ENCODE assay signal across 19 mouse cellular contexts in genomic region chr15:78755226-78755625, GRCm38 (mm10). TPM values are rescaled to one million over a fixed set of nuclear protein-coding genes. Genes with fewer than 3 reads are reported as not detected.
DNase-seq lines count a peak whose midpoint lies in the region; ATAC-seq lines count a peak whose summit lies in the region.
"Had no signal": no experiment of that assay in that cellular context is flagged by ENCODE, and none has a peak within 500 bp of the region (broad histone marks: within the 10 kb centered on the region; RNA-seq: fewer than 3 reads in every experiment).

No protein-coding gene starts in this region.

- H3K27ac ChIP-seq in hindbrain, embryonic 10.5 days: peak overlapping the region; percentile 76
- no peak overlapping the region; the same call in 1 of the 2 replicates for H3K27ac ChIP-seq in hindbrain, embryonic 14.5 days
- peak overlapping the region; percentile 14; the same call in 1 of the 2 replicates for H3K27ac ChIP-seq in midbrain, embryonic 10.5 days (replicated peaks)
- no peak overlapping the region for H3K27ac ChIP-seq in midbrain, embryonic 15.5 days
- H3K27ac ChIP-seq in forebrain, embryonic 12.5 days: peak overlapping the region; percentile 70
- H3K27ac ChIP-seq in midbrain, embryonic 13.5 days: peak overlapping the region; percentile 48; the same call in 1 of the 2 replicates
- H3K27ac ChIP-seq: intestine, embryonic 15.5 days had no signal

- H3K9ac ChIP-seq in hindbrain, embryonic 14.5 days: no peak overlapping the region
- no peak overlapping the region for H3K9ac ChIP-seq in midbrain, embryonic 15.5 days
- H3K9ac ChIP-seq in forebrain, embryonic 12.5 days: no peak overlapping the region
- no peak overlapping the region for H3K9ac ChIP-seq in midbrain, embryonic 13.5 days (replicated peaks)
- H3K9ac ChIP-seq: intestine, embryonic 15.5 days; liver, postnatal 0 days had no signal

- H3K36me3 ChIP-seq in hindbrain, embryonic 10.5 days: peaks cover 56% of the 10 kb centered on the region
- H3K36me3 ChIP-seq in hindbrain, embryonic 14.5 days (replicated peaks; ENCODE audit: control insufficient read depth, insufficient read depth): no peaks in the 10 kb centered on the region
- peaks cover 63% of the 10 kb centered on the region for H3K36me3 ChIP-seq in midbrain, embryonic 10.5 days
- H3K36me3 ChIP-seq in midbrain, embryonic 15.5 days (replicated peaks): no peaks in the 10 kb centered on the region
- H3K36me3 ChIP-seq in forebrain, embryonic 12.5 days (replicated peaks): peaks cover 50% of the 10 kb centered on the region
- H3K36me3 ChIP-seq in midbrain, embryonic 13.5 days: peaks cover 32% of the 10 kb centered on the region
- H3K36me3 ChIP-seq: intestine, embryonic 15.5 days had no signal

- H3K4me1 ChIP-seq in hindbrain, embryonic 10.5 days (replicated peaks): peaks cover 55% of the 10 kb centered on the region
- H3K4me1 ChIP-seq in hindbrain, embryonic 14.5 days (replicated peaks; ENCODE audit: control insufficient read depth, insufficient read depth, low read length): peaks cover 10% of the 10 kb centered on the region; the same call in 1 of the 2 replicates
- peaks cover 34% of the 10 kb centered on the region for H3K4me1 ChIP-seq in midbrain, embryonic 10.5 days
- H3K4me1 ChIP-seq in midbrain, embryonic 15.5 days: peaks cover 13% of the 10 kb centered on the region
- H3K4me1 ChIP-seq in forebrain, embryonic 12.5 days: peaks cover 36% of the 10 kb centered on the region
- H3K4me1 ChIP-seq in midbrain, embryonic 13.5 days (replicated peaks): peaks cover 33% of the 10 kb centered on the region
- H3K4me1 ChIP-seq: intestine, embryonic 15.5 days had no signal

- no peak for DNase-seq in hindbrain, embryonic 10.5 days (ENCODE audit: low spot score)
- DNase-seq in hindbrain, embryonic 14.5 days (ENCODE audit: low spot score): no peak
- no peak for DNase-seq in midbrain, embryonic 10.5 days (ENCODE audit: low spot score)
- no peak for DNase-seq in left cerebral cortex, postnatal 25 days (ENCODE audit: low spot score in 2 of 2)
- DNase-seq: cerebellum, adult 2 months; heart, postnatal 36 days; liver, postnatal 0 days; lung, postnatal 14 days; right cerebral cortex, postnatal 14 days had no signal

- no peak overlapping the region for H3K4me3 ChIP-seq in hindbrain, embryonic 10.5 days
- H3K4me3 ChIP-seq in hindbrain, embryonic 14.5 days (replicated peaks; ENCODE audit: low read length): no peak overlapping the region
- no peak overlapping the region for H3K4me3 ChIP-seq in midbrain, embryonic 10.5 days
- H3K4me3 ChIP-seq in midbrain, embryonic 15.5 days: no peak overlapping the region
- H3K4me3 ChIP-seq in forebrain, embryonic 12.5 days (replicated peaks): no peak overlapping the region
- no peak overlapping the region for H3K4me3 ChIP-seq in midbrain, embryonic 13.5 days (replicated peaks)
- H3K4me3 ChIP-seq: erythroblast, embryonic 14.5 days; intestine, embryonic 15.5 days; megakaryocyte, embryonic 14.5 days had no signal

- no peaks in the 10 kb centered on the region for H3K27me3 ChIP-seq in hindbrain, embryonic 10.5 days (ENCODE audit: insufficient read depth, poor library complexity, severe bottlenecking)
- no peaks in the 10 kb centered on the region for H3K27me3 ChIP-seq in hindbrain, embryonic 14.5 days (ENCODE audit: control insufficient read depth, insufficient read depth, low read length)
- H3K27me3 ChIP-seq in midbrain, embryonic 10.5 days (ENCODE audit: low read depth, poor library complexity, severe bottlenecking): no peaks in the 10 kb centered on the region
- no peaks in the 10 kb centered on the region for H3K27me3 ChIP-seq in midbrain, embryonic 15.5 days (replicated peaks)
- no peaks in the 10 kb centered on the region for H3K27me3 ChIP-seq in forebrain, embryonic 12.5 days
- no peaks in the 10 kb centered on the region for H3K27me3 ChIP-seq in midbrain, embryonic 13.5 days
- H3K27me3 ChIP-seq: intestine, embryonic 15.5 days had no signal

- no peaks in the 10 kb centered on the region for H3K9me3 ChIP-seq in hindbrain, embryonic 10.5 days
- no peaks in the 10 kb centered on the region for H3K9me3 ChIP-seq in hindbrain, embryonic 14.5 days (ENCODE audit: control insufficient read depth, low read length)
- no peaks in the 10 kb centered on the region for H3K9me3 ChIP-seq in midbrain, embryonic 10.5 days (replicated peaks)
- no peaks in the 10 kb centered on the region for H3K9me3 ChIP-seq in midbrain, embryonic 15.5 days
- no peaks in the 10 kb centered on the region for H3K9me3 ChIP-seq in forebrain, embryonic 12.5 days
- no peaks in the 10 kb centered on the region for H3K9me3 ChIP-seq in midbrain, embryonic 13.5 days
- H3K9me3 ChIP-seq: intestine, embryonic 15.5 days; megakaryocyte, embryonic 14.5 days had no signal

- H3K4me2 ChIP-seq in hindbrain, embryonic 14.5 days (replicated peaks): no peak overlapping the region
- no peak overlapping the region for H3K4me2 ChIP-seq in midbrain, embryonic 15.5 days
- no peak overlapping the region for H3K4me2 ChIP-seq in forebrain, embryonic 12.5 days
- H3K4me2 ChIP-seq in midbrain, embryonic 13.5 days (replicated peaks): no peak overlapping the region
- H3K4me2 ChIP-seq: heart, embryonic 11.5 days; intestine, embryonic 15.5 days had no signal

- WGBS in hindbrain, embryonic 10.5 days: 75% methylated on average over 3 of the region's 3 CpGs
- WGBS in hindbrain, embryonic 14.5 days: 74% methylated on average over 3 of the region's 3 CpGs
- WGBS in midbrain, embryonic 10.5 days: 75% methylated on average over 3 of the region's 3 CpGs
- WGBS in midbrain, embryonic 15.5 days: 74% methylated on average over 3 of the region's 3 CpGs
- WGBS in forebrain, embryonic 12.5 days: 86% methylated on average over 3 of the region's 3 CpGs
- 76% methylated on average over 3 of the region's 3 CpGs for WGBS in midbrain, embryonic 13.5 days

- ATAC-seq in hindbrain, embryonic 14.5 days (ENCODE audit: low FRiP score): no peak
- ATAC-seq in midbrain, embryonic 15.5 days (replicated peaks): no peak
- ATAC-seq in forebrain, embryonic 12.5 days (ENCODE audit: low FRiP score): no peak
- no peak for ATAC-seq in midbrain, embryonic 13.5 days
- ATAC-seq: activated CD4-positive, CD25-positive, alpha-beta regulatory T cell, adult 4 months; intestine, embryonic 15.5 days; liver, postnatal 0 days; Patski had no signal

- intact Hi-C loops in left cerebral cortex, postnatal 25 days (cut with DNase I): no loop called here

RNA-seq across cellular contexts. Expression of gene Mfng, which starts 18.0 kb away (rescaled TPM):
- 71.6 and 79.0 TPM in 2 replicates for polyA plus RNA-seq in hindbrain, embryonic 10.5 days (2016; fragmentation: Nextera tagmentation; extraction: Ambion mirVana)
- polyA plus RNA-seq in hindbrain, embryonic 14.5 days (2014; fragmentation: Nextera tagmentation; extraction: Ambion mirVana): 11.7 and 12.5 TPM in 2 replicates
- polyA plus RNA-seq in midbrain, embryonic 10.5 days (2016; fragmentation: Nextera tagmentation; extraction: Ambion mirVana): 81.5 and 121 TPM in 2 replicates
- polyA plus RNA-seq in midbrain, embryonic 15.5 days (2015; fragmentation: Nextera tagmentation; extraction: Ambion mirVana): 27.1 and 30.1 TPM in 2 replicates
- polyA plus RNA-seq in forebrain, embryonic 12.5 days (2016; fragmentation: Nextera tagmentation; extraction: Ambion mirVana): 137 and 147 TPM in 2 replicates
- 83.0 and 93.7 TPM in 2 replicates for polyA plus RNA-seq in midbrain, embryonic 13.5 days (2015; fragmentation: Nextera tagmentation; extraction: Ambion mirVana)
- 1 to 10 TPM; 6.0 to 6.1 TPM for total RNA-seq in left cerebral cortex, postnatal 25 days (2021)
- polyA plus RNA-seq: Patski had no signal

RNA-seq across cellular contexts. Expression of gene Elfn2, which starts 36.7 kb away (rescaled TPM):
- 0.24 and 0.39 TPM in 2 replicates for polyA plus RNA-seq in hindbrain, embryonic 10.5 days (2016; fragmentation: Nextera tagmentation; extraction: Ambion mirVana)
- 6.0 and 8.5 TPM in 2 replicates for polyA plus RNA-seq in hindbrain, embryonic 14.5 days (2014; fragmentation: Nextera tagmentation; extraction: Ambion mirVana)
- polyA plus RNA-seq in midbrain, embryonic 10.5 days (2016; fragmentation: Nextera tagmentation; extraction: Ambion mirVana): 0.23 and 0.26 TPM in 2 replicates
- polyA plus RNA-seq in midbrain, embryonic 15.5 days (2015; fragmentation: Nextera tagmentation; extraction: Ambion mirVana): 10.1 and 11.1 TPM in 2 replicates
- 1.2 TPM in 2 replicates for polyA plus RNA-seq in forebrain, embryonic 12.5 days (2016; fragmentation: Nextera tagmentation; extraction: Ambion mirVana)
- 3.0 and 3.3 TPM in 2 replicates for polyA plus RNA-seq in midbrain, embryonic 13.5 days (2015; fragmentation: Nextera tagmentation; extraction: Ambion mirVana)
- total RNA-seq in left cerebral cortex, postnatal 25 days (2021): 100 to 1,000 TPM; 137 to 153 TPM
- polyA plus RNA-seq: activated CD4-positive, CD25-positive, alpha-beta regulatory T cell, adult 4 months; embryonic facial prominence, embryonic 11.5 days; heart, embryonic 11.5 days; liver, postnatal 0 days had no signal

RNA-seq across cellular contexts. Expression of gene Card10, which starts 47.6 kb away (rescaled TPM):
- polyA plus RNA-seq in hindbrain, embryonic 10.5 days (2016; fragmentation: Nextera tagmentation; extraction: Ambion mirVana): 4.3 and 4.5 TPM in 2 replicates
- polyA plus RNA-seq in hindbrain, embryonic 14.5 days (2014; fragmentation: Nextera tagmentation; extraction: Ambion mirVana): 2.5 and 2.6 TPM in 2 replicates
- 2.6 TPM in 2 replicates for polyA plus RNA-seq in midbrain, embryonic 10.5 days (2016; fragmentation: Nextera tagmentation; extraction: Ambion mirVana)
- 2.1 and 2.3 TPM in 2 replicates for polyA plus RNA-seq in midbrain, embryonic 15.5 days (2015; fragmentation: Nextera tagmentation; extraction: Ambion mirVana)
- 2.0 and 2.1 TPM in 2 replicates for polyA plus RNA-seq in forebrain, embryonic 12.5 days (2016; fragmentation: Nextera tagmentation; extraction: Ambion mirVana)
- polyA plus RNA-seq in midbrain, embryonic 13.5 days (2015; fragmentation: Nextera tagmentation; extraction: Ambion mirVana): 1.0 and 1.2 TPM in 2 replicates
- total RNA-seq in left cerebral cortex, postnatal 25 days (2021): 1 to 10 TPM; 3.9 to 4.2 TPM
- polyA plus RNA-seq: activated CD4-positive, CD25-positive, alpha-beta regulatory T cell, adult 4 months had no signal

Comparison
In these comparisons a context has a peak if more than half of its experiments do, and no peak if none do; other contexts are left out.
1. H3K27ac ChIP-seq: peak in hindbrain, embryonic 10.5 days (single experiment), midbrain, embryonic 10.5 days (single experiment), forebrain, embryonic 12.5 days (single experiment) and midbrain, embryonic 13.5 days (single experiment); none in hindbrain, embryonic 14.5 days (single experiment) and midbrain, embryonic 15.5 days (single experiment).